Mouse (Mus musculus) brain, embryonic 18.5 days (tissue): ENCODE results near the gene Gm4353.
"Not testable (repeated sequence)": the region's sequence is repeated elsewhere in the genome, so short reads cannot be mapped to it uniquely, and the experiment has no call there.

Experiments
- DNase-seq: peaks from one replicate; pipeline ENCODE4 v3.0.0-alpha.2; 2012; ENCODE audit warnings: low read depth, low spot score

Gm4353 gene

GRCm38 (mm10) chr7:116084366-116084765 lies at the start of gene Gm4353:
TSS of gene Gm4353 (minus strand) at chr7:116084635.
- not testable (repeated sequence) for DNase-seq

DNA sequence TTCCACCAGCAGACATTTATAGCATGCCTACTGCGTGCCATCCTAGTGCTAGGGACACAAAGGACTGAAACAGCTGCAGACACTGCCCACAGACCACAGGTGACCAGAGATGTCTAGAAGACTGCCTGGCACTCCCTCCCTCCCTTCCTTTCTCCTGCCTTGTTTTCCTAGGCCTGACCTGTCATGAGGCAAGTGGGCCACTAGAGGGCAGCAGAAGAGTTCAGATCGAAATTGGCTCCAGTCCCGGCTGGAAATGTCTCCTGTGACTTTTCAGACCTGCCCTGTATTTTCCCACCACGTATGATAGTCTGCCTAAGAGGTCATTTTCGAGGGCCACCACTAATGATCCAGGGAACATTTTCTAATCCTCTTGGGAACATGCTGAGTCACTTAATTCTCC lies 47.6 kb upstream of the Gm4353 start:
- no peak for DNase-seq

- no peak for DNase-seq
Observed at GRCm38 (mm10) chr7:116131390-116131789, 47.0 kb upstream of the Gm4353 start.

DNA sequence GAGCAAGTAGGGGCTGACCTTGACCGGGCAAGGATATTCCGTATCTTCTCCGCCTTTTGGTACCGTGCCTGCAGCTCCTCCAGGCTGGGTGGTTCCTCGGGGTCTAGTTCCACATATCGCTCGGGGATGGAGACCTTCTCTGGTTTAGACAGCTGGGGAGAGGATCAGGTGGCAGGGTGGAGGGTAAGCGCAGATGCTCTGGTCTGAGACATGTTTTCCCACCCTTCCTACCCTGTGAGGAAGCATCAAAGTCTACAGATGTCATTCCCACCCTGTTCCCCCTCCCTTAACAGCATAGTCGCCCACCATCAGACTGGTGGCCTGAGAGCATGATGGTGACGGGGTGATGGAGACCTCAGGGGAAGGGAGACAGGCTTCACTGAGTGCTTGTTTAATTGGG lies 44.9 kb upstream of the Gm4353 start:
- no peak for DNase-seq

DNA sequence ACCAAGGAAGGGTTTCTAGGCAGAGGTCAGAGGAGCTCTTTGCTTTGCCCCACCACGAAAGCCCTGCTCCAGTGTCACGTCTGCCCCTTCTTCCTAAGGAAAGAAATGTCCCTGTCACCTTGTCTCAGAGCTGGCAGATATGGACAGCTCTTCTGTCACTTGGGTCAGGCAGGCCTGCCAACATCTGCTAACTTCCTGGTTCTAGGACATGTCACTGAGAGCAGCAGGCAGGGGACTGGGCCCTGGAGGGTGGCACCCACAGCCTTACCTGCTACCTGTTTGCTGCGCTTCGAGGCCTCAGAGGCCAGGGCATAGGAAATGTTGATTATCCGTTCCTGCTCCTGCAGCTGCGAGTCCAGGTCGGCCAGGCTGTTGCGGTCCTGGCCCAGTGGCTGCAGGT lies 43.9 kb upstream of the Gm4353 start:
- DNase-seq: no peak

- no peak for DNase-seq
Observed at GRCm38 (mm10) chr7:116127052-116127451, 42.6 kb upstream of the Gm4353 start.

GRCm38 (mm10) chr7:116125671-116126070 lies 41.2 kb upstream of the Gm4353 start:
- no peak for DNase-seq

- DNase-seq: no peak
Observed at GRCm38 (mm10) chr7:116124057-116124456, 39.6 kb upstream of the Gm4353 start.

DNA sequence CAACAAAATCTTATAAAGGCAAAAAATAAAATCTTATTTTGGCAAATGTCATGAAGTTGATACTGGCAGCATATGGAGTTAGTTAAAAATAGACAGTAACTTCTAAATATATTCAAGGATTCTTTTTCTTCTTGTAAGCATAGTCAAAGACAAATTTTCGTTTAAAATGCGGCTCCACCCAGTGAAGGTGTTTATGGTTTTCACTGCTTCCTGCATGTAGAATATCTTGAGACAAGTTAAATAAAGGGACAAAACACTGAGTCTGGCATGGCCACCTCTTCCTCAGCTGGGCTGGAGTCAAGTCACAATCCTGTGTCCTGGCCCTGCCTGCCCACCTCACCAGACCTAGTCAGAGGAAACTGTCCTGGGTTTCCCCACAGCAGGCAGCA lies 39.2 kb upstream of the Gm4353 start:
- no peak for DNase-seq

GRCm38 (mm10) chr7:116122981-116123596 lies 38.7 kb upstream of the Gm4353 start:
- peak; percentile 74 for DNase-seq

DNA sequence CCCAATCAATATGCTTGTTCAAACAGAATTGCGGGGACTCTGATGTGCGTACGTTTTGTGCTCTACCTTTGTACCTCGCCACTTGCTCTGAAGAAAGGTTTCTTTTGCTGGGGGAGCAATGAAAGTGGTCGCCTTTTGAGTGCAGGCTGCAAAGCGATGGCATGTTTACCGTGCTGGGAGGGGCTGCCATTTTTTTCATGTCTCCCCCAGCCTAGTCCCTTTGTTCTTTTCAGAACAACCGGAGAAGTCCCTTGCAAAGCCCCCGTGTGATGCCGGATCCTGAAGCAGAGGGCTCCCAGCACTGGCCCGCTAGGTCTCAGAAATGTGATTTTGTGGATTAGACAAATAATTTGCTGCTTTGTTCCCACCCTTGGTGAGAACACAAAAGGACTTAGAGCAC lies 36.8 kb upstream of the Gm4353 start:
- no peak for DNase-seq

DNA sequence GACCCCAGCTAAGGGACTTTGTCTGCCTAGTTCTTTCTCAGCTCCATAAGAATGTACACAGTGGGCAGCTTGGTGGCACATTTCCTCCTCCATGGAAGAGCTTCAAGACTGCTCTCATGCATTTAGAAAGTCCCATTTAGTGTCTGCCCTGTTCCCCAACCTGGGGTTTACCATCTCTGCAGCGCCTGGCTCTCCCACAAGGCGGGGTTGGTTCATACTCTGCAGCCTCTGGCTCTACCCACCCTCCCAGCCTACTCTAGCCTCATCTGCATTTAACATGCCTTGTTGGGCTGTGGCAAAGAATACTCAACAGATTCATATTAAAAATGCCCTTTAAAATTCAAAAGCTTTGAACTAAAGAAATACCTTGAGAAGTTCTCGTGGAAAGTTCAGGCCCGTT lies 36.3 kb upstream of the Gm4353 start:
- no peak for DNase-seq

DNA sequence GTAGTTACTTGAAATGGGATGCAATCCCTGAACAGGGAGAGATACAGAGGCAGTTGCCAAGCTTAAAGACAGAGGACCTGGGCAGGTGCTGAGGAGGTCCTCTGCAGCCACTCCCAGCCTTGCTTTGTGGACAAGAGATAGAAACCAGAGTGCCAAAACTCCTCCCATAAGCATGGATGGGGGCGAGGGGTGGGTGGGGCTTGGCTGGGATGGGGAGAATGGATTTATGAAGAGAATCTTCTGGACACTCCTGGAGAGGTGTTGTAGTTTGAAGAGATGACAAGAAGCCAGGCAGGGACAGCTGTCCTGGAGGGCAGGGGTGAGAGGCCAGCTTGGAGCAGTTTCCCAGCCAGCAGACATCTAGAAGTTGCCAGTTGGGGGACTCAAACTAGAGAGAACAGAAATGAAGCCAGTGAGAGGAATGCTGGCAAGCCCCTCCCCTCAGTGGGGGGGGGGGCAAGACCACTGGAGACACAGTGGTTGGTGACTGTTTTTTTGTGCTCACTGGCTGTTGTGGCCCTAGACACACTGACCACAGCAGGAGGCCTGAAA lies 34.9 kb upstream of the Gm4353 start:
- DNase-seq: no peak

- no peak for DNase-seq
Observed at GRCm38 (mm10) chr7:116115991-116116390, 31.6 kb upstream of the Gm4353 start.

- no peak for DNase-seq
Observed at GRCm38 (mm10) chr7:116115216-116115930, 30.9 kb upstream of the Gm4353 start.

- no peak for DNase-seq
Observed at GRCm38 (mm10) chr7:116111546-116111945, 27.1 kb upstream of the Gm4353 start.

GRCm38 (mm10) chr7:116110661-116111060 lies 26.2 kb upstream of the Gm4353 start:
- DNase-seq: no peak

- DNase-seq: no peak
Observed at GRCm38 (mm10) chr7:116103091-116103490, 18.7 kb upstream of the Gm4353 start.

GRCm38 (mm10) chr7:116099952-116100528 lies 15.6 kb upstream of the Gm4353 start:
- no peak for DNase-seq

GRCm38 (mm10) chr7:116093466-116093850 lies 9.0 kb upstream of the Gm4353 start:
- no peak for DNase-seq

DNA sequence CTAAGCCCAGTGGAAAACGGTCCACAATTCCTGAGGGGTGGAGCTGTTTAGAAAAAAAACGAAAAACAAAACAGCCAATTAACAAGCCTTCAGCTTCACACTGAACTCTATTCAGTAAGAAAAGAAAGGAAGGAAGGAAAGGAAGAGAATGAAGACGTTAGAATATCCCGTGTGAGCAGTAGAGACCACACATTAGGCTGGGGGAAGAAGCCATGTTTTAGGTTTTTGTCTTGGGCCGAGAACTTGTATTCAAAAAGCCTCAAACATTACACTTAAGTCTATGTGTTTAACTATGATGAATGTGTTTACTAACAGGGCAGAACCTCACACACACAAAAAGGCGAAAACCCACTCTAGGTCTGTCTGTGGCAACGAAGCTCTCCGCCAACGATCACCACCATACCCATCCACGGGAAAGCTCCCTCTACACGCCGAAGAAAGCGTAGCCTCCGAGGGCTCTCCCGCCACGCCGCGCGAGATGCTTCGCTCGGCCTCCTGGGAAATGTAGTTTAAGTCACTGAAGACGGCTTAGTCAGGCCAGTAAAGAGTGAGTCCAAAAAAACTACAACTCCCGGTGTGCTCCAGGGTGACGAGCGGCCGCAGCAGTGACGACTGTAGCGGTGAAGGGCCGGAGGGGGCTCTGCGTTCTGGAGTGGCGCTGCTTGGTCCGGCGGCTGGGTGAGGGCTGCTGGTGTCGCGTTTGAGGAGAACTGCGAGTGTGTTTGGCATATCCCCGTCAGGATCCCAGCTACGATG lies 8.5 kb upstream of the Gm4353 start:
- peak; percentile 96 for DNase-seq

GRCm38 (mm10) chr7:116060739-116061138 lies 23.7 kb downstream of the Gm4353 start:
- DNase-seq: no peak
